Mouse (Mus musculus) layer of hippocampus, adult 9-10 months (tissue): ENCODE data around the gene Phactr4.

Source experiments
- DNase-seq: peaks from one replicate; pipeline ENCODE4 v3.0.0; 2022; ENCODE audit warnings: low spot score

The Phactr4 gene

DNA sequence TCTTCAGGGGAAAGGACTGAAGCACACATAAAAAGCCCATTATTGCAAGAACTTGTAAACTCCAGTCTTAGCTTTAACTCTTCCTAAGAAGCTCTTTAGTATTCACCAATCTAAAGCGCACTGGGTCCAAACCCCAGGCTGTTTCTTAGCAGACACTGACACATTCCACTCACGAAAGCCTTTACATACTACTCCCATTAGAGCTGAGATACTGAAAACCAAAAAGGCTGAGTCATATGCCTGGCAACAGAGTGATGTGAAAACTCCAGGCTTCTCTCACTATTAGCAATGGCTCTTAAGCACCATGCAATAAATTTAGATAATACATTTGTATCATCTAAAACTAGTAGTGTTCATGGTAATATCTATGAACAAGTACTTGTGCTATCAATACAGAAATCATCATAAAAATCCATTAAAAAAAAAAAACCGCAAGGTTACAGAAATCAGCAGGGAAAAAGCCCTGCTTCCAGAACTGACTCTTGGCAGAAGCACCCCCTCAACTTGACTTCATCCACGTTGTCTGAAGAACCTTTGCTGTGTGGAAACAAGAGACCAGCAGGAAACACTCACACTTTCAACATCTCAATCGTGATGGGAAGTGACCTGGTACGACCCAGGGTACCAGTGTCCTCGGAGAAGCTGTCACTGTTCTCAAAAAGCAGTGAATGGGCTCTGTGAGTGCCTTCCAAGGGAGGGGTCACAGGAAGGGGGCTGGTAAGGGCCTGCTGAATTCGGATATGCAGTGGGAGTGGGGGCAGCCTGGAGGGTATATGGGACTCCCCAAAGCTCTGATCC, 52.1 kb downstream of the Phactr4 start:
- no peak for DNase-seq

DNA sequence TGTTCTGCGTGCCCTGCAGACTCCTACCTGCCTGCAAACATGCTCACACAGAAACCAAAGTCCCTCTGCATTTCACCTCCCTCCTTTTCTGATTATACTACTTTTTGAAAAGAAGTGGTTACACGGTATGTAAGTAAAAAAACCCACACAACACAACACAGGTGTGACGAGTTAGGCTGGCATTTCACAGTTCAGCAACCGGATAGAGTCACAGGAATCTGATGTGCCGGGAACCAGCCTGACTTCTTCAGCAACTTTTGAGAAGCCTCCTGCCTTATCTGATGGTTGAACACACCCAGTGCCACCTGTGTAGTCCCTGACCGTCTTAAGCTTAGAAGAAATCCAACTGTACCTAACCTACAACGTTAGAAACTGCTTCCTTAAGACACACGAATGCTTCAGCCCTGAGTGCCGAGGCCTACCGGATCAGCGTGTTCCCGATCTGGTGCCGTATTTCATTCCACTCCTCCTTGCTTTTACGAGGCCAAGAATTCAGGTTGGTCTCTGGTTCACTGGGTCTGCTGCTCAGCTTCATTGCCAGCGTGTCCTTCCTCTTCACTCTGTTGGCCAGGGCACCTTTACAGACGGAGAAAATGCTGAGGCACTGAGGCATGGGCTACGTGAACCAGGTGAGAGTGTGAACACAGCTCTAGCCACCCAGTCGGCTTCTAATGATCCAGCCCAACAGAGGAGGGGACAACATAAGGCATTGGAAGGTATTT, 54.6 kb downstream of the Phactr4 start:
- DNase-seq: no peak

DNA sequence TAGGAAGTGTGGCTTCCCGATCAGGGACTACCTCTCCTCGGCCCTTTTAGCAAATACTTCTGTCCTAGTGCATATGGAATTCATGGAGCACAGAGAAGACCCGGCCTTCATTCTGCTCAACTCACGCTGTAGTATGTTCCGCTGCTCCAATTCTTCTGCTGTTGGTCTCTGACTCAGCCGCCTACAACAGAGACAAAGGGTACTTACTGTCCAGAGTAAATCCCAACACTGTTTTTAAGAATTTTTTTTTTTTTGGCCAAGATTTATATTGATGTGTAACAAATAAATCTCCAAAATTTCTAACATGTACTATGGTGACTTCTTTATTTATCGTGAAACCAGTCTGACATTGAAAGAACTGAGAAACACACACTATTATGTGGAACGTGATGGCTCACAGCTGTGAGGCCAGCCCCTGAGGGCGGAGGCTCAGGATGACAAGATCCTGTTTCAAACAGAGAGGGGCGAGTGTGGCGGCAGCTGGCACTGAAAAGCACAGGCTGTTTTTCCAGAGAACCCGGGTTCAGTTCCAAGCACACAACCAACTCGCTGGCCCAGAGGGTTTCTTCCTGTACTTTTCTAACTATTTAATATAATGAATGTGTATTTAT, 56.7 kb downstream of the Phactr4 start:
- DNase-seq: no peak

DNA sequence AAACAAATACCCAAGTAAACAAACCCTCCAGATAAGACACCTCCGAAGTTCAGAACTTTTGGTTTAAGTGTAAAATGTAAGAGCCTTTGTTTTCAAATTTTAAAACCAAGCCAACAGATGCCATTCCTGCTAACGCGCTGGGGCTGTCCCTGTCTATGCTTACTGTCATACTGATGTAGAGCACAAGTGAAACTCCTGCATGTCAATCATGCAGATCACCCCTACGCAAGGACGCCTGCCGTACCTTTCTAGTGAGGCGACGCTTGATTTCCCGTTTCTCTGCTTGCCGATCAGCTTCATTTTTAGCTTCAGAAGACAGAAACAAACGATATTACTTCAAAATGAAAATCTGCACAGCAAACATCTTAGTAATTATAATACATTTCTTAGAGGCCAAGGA, 58.8 kb downstream of the Phactr4 start:
- DNase-seq: no peak

DNA sequence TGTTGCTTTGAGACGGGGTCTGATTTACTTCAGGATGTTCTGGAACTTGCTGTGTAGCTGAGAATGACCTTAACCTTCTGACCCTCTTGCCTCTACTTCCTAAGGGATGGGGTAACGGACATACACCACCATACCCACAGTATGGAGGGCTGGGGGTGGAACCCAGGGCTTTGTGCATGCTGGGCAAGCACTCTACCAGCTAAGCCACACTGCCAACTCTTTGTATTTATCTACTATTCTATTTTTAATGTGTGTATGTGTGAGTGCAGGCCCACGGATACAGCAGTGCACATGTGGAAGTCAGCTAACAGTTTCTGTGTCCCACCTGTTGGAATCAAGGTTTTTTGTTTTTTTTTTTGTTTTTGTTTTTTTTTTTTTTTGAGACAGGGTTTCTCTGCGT, 62.8 kb downstream of the Phactr4 start:
- no peak for DNase-seq

DNA sequence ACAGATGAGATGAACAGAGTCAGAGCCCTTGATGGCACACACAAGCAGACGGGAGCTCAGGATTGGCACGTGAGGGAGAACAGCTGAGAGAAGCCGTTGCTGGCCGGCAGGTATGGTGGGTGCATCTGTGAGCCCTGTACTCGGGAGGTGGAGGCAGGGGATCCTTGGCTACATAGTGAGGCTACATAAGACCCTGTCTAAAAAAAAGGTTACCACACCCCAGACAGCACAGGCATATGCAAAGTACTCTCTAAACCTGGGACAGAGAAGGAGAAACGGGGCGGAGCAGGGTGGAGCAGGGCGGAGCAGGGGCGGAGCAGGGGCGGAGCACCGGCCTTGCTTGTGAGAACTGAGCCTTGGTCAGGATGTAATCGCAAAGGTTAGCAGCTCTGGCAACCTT, 66.1 kb downstream of the Phactr4 start:
- DNase-seq: no peak

DNA sequence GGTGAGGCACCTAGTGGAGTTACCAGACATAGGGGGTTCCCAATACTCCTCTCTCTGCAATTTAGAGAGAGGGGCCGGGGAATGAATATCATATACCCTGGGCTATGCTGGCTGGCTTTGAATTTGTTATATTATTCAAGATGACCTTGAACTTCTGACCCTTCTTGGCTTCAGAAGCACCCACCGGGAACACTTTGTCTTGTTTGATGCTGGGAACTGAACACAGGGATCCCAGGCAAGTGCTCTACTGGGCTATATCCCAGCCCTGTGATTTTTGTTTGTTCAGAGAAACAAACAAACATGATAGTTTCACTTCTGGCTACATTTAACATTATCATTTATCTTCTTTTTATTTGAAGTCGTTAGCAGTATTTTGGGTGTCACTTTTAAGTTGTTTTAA, 66.9 kb downstream of the Phactr4 start:
- DNase-seq: no peak

DNA sequence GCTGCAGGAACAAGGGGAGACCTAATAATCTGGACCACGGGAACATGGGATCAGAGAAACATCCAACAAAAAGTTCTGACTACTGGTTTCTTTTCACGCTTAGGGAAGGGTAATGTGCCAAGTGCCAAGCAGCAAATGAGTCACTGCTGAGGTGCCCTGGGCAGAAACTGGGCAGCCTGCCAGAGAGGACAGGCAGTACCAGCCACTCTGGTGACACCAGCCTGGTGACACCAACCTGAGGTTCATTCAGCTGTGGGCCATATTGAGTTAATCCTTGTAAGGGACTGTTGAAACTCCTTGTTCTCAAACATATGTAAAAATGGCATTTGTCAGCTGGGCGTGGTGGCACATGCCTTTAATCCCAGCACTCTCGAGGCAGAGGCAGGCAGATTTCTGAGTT, 67.7 kb downstream of the Phactr4 start:
- no peak for DNase-seq

DNA sequence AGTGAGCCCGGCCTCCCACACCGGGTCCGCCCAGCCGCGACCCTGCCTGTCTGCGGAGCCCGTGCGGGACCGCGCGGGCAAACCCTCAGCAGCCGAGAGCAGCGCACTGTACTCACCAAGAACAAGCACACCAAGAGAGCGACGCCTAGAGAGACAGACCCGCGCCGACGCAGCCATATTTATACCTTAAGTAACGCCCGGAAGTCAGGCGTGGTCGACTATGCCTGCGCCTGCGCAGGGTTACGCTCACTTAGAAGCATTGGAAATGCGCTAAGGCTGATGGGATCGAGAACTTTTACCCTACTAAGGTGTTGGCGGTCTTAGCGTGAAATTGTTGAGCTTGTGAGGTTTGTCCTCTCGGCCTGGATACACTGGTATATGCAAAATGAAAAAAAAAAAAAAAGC, 68.8 kb downstream of the Phactr4 start, which contains the start of gene Rcc1:
Gene Rcc1, minus strand, starts transcription at position 125 of the 405 bp plus-strand sequence.
- peak; percentile 88 for DNase-seq

DNA sequence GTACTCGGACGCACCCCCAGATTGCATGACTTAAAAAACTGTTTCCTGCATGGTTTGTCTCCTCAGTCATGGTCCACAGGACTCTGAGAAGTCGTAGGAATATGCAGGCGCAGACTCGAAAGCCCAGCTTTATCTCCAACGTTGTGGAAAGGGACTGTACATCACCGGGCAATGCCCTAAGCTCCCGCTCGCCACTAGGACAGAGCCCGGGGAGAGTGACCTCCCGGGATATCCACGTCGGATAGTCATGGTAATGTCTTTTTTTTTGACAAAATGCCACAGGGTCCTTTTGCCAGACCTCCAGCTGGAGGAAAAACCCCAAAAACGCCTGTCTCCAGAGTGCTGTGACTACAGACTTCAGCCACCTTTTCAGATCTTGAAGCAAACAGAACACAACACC, 69.5 kb downstream of the Phactr4 start:
- DNase-seq: no peak

DNA sequence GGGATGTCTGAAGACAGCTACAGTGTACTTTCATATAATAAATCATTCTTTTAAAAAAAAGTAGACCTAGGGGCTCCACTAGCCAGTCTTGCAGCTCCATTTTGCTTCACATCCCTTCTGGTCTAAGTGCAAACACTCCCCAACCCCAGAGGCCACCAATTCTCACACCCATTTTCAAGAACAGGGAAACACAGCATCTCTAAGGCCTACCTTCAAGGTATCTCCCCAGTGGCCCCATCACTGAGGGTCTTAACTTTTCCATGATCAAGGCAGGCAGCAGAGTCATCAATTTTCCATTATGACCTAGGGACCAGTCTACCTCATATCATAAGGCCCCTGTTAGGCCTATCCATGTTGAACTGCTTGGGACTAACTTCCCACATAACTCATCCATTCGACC, 70.9 kb downstream of the Phactr4 start:
- no peak for DNase-seq

DNA sequence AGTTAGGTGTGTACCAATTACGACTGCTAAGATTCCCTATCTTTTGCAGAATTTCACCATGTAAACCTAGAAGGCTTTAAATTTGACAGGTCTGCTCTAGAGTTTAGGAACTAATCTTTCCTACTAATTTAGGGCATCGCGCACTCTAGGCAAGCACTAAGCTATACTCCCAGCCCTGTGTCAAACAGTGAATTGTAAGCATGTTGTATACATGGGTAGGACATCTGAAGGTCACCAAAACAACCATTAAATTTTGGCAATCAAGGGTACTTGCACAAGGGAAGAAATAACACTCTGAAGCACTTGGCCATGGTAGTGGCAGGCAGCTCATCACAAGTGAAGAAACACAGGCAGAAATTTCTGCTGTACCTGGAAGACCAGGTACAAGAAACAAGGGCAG, 71.4 kb downstream of the Phactr4 start:
- DNase-seq: no peak

DNA sequence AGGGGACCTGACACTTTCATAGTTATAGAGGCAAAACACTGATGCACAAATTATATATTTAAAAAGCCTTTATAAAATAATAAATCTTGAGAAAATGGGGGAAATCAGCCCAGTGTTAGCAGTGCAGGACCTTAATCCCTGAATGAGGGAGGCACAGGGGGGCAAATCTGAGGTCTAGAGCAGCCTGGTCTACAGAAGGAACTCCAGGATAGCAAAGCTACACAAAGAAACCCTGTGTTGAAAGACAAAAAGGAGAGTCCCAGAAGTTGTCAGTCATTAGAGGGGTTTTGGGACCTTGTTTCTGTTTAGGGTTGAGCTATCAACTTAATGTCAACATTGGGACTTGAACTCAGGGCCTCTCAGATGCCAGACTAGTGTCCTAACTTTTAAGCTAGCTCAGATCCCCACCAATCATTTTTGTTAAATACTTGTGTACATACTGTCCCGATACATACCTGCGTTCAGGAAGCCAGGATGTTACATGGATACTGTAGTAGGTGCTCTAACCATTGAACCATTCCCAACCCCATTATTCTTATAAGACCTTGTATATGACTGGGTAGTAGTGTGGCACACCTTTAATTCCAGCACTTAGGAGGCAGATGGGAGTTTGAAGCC, 72.1 kb downstream of the Phactr4 start:
- DNase-seq: no peak

DNA sequence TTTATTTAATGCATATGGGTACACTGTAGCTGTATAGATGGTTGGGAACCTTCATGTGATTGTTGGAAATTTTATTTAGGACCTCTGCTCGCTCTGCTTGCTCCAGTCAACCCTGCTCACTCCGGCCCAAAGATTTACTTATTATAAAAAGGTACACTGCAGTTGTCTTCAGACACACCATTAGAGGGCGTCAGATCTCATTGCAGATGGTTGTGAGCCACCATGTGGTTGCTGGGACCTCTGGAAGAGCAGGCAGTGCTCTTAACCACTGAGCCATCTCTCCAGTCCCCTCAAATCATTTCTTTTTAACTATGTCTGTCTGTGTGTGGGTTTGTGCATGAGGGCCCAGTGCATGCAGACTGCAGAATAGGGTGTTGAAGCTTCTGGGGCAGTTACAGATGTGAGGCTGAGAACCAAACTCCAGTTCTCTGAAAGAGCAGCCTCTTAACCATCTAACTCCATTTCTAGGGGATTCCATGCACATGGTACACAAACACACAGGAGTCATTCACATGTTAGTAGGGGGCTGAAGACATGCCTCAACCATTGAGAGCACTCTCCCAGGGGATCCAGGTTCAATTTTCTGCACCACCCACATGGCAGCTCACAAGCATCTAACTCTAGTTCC, 72.7 kb downstream of the Phactr4 start:
- DNase-seq: no peak

DNA sequence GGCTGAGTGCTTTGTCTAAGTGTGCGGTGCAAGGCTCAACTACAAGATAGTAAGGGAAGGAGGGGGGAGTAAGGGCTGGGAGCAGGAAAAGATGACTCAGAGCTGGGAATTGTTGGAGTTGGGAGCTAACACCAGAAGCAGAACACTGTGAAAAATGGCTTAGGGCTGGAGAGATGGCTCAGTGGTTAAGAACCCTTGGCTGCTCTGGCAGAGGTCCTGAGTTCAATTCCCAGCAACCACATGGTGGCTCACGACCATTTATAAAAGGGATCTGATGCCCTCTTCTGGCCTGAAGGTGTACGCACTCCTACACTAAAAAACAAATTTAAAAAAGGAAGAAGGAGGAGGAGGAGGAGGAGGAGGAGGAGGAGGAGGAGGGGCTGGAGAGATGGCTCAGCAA, 75.6 kb downstream of the Phactr4 start:
- no peak for DNase-seq

DNA sequence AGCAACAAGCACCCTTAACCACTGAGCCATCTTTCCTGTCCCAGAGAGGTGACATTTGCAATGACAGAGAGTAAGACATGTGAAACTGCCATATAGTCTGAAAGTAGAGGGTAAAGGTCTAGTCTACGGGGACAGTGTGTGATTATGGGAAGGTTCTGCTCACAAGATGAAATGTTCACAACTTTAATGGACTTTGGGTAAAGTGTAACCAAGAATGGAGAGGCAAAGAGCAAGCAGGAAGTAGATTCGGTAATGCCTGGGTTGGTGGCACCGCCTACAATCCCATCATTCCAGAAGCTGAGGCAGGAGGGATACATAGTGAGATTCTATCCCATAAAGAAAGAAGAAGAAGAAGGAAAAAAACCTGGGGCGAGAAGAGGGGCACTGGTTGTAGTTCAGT, 76.0 kb downstream of the Phactr4 start:
- no peak for DNase-seq

DNA sequence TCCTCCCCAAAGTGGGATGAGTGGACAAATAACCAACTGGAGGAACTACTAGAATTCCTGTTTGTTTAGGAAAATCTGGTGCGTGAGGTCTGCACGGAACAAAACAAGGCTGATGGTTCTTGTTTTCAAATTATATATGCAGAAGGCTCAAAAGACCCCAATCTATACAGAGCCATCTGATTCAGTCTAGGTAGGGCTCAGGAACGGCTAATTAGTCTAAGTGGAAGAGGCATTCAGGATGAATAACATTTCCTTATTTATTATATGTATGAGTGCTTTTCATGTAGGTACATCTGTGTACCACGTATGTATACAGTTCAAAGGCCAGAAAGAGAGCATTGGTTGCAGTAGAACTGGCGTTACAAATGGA, 76.5 kb downstream of the Phactr4 start:
- DNase-seq: no peak

DNA sequence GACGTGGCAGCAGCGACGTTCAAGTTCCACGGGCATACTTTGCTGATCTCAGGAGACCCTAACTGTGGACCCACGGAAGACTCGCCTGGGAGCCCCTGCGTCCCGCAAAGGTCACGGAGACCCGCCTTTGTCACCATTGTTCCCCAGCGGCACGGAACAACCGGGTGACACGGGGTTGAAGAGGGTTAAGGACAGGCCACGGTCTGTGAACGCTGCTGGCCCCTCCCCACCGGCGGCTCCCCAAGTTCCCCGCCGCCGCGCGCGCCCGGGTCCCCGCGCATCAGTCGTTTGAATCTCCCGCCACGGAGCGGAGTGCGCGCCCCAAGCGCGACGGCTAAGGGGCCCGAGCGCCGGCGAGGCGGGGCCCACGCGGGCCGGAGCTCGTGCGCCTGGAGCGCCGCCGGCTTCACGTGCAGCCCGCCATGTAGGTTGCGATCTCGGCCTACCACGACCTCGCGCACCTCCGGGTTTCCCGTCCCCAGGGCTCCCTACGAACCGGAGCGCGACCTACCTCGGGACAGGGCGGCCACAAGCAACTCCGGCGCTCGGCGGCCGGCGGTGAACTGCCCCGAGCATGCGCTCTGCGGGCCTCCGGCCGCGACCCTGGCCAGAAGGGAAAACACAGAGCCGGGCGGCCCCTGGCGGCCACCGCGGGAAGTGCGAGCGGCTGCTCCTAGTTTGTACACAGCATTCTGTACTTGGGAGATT, 77.0 kb downstream of the Phactr4 start:
- DNase-seq: peak; percentile 93

DNA sequence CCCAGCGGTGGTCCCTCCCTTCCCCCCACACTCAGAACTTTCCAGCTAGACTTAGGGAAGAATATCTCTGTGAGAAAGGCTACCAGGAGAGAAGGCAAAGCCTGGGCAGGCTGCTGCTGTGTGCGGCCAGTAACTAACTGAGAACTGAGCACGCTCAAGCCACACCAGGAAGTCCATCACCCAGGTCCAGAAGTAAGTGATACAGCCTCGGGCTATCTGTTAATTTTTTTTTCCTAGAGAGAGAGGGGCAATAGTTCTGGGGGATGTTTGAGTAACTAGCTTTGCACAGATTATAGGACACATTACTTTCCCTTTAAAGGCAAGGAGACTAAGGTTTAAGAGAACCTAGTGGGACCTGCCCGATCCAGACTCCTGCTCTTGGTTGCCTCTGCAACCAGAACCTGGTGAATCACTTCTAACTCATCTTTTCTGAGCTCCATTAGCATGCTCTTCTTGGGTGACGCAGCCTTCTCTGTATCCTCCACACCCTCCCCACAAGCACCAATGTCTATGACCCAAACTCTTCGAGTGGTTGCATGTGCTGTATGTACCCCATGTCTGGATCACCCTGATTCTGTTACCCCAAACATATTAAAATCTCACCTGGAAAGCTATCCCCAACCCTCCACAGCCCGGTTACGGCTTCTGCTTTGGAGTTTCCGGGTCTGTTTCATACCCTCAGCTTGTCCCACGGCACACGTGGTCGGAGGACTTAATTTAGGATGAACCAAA, 77.7 kb downstream of the Phactr4 start:
- no peak for DNase-seq

DNA sequence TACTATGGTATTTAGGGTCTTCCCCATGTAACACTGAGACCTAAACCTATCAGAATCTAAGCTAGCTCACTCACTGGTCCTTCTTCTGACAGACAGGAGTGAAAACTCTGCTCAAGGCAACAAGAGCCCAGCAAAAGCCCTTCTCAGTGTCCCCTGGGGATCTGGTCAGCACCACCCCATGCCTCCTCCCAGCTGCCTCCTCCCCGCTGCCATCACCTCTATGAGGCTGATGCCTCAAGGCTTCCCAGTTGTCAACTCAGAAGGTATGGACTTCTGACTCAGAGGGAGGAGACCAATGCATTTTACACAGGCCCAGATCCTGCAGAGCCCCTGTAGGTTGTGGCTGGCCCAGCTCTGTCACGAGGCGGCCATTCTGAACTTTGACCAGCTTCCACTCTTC, 80.8 kb downstream of the Phactr4 start:
- no peak for DNase-seq

DNA sequence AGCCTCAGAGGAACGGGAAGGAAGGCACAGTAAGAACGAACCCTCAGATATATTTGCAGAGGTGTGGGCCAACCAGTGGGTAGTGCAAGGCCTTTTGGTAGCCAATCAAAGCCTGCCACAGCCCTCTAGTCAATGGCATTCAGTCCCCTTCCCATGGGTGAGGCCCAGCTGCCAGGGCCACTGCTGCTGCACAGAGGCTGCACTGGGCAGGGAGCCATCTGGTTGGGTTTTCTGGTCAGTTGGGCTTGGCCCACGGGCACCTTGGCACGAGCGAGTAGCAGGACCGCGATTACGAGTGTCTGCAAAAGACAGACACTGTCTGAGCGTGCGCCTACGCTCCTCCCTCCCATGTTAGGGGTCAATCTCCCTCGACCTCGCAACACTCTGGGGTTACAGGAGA, 83.3 kb downstream of the Phactr4 start:
- no peak for DNase-seq
